Mouse (Mus musculus): ENCODE measurements around the gene Nxn. TPM values are rescaled to one million over a fixed set of nuclear protein-coding genes. Genes with fewer than 3 reads are reported as not detected.

Nxn gene
- total RNA-seq, 2 experiments from 2014 or later = 3.0 to 4.5 TPM

- no peak for ATAC-seq (replicated peaks; ENCODE audit: low FRiP score, low TSS enrichment, poor library complexity, severe bottlenecking)
Observed at GRCm38 (mm10) chr11:76372120-76372519, 26.8 kb downstream of the Nxn start.

GRCm38 (mm10) chr11:76370491-76370890 lies 28.4 kb downstream of the Nxn start:
- no peak for ATAC-seq (replicated peaks; ENCODE audit: low FRiP score, low TSS enrichment, poor library complexity, severe bottlenecking)

GRCm38 (mm10) chr11:76366720-76367119 lies 32.2 kb downstream of the Nxn start:
- ATAC-seq (replicated peaks; ENCODE audit: low FRiP score, low TSS enrichment, poor library complexity, severe bottlenecking) = peak; percentile 96

GRCm38 (mm10) chr11:76364038-76364437 lies 34.9 kb downstream of the Nxn start:
- ATAC-seq (replicated peaks; ENCODE audit: low FRiP score, low TSS enrichment, poor library complexity, severe bottlenecking) = no peak

- no peak for ATAC-seq (replicated peaks; ENCODE audit: low FRiP score, low TSS enrichment, poor library complexity, severe bottlenecking)
Observed at GRCm38 (mm10) chr11:76363636-76364035, 35.3 kb downstream of the Nxn start.

- ATAC-seq (replicated peaks; ENCODE audit: low FRiP score, low TSS enrichment, poor library complexity, severe bottlenecking) = no peak
Observed at GRCm38 (mm10) chr11:76363178-76363577, 35.8 kb downstream of the Nxn start.

GRCm38 (mm10) chr11:76361422-76361821 lies 37.5 kb downstream of the Nxn start:
- no peak for ATAC-seq (replicated peaks; ENCODE audit: low FRiP score, low TSS enrichment, poor library complexity, severe bottlenecking)

GRCm38 (mm10) chr11:76360255-76360654 lies 38.7 kb downstream of the Nxn start:
- no peak for ATAC-seq (replicated peaks; ENCODE audit: low FRiP score, low TSS enrichment, poor library complexity, severe bottlenecking)

- no peak for ATAC-seq (replicated peaks; ENCODE audit: low FRiP score, low TSS enrichment, poor library complexity, severe bottlenecking)
Observed at GRCm38 (mm10) chr11:76358628-76359320, 40.2 kb downstream of the Nxn start.

- ATAC-seq (replicated peaks; ENCODE audit: low FRiP score, low TSS enrichment, poor library complexity, severe bottlenecking) = no peak
Observed at GRCm38 (mm10) chr11:76357464-76357863, 41.5 kb downstream of the Nxn start.

- ATAC-seq (replicated peaks; ENCODE audit: low FRiP score, low TSS enrichment, poor library complexity, severe bottlenecking) = no peak
Observed at GRCm38 (mm10) chr11:76356091-76356490, 42.8 kb downstream of the Nxn start.

GRCm38 (mm10) chr11:76355425-76355824 lies 43.5 kb downstream of the Nxn start:
- no peak for ATAC-seq (replicated peaks; ENCODE audit: low FRiP score, low TSS enrichment, poor library complexity, severe bottlenecking)

GRCm38 (mm10) chr11:76352861-76353558 lies 45.9 kb downstream of the Nxn start:
- ATAC-seq (replicated peaks; ENCODE audit: low FRiP score, low TSS enrichment, poor library complexity, severe bottlenecking) = no peak

GRCm38 (mm10) chr11:76351624-76352011 lies 47.3 kb downstream of the Nxn start:
- ATAC-seq (replicated peaks; ENCODE audit: low FRiP score, low TSS enrichment, poor library complexity, severe bottlenecking) = no peak

GRCm38 (mm10) chr11:76350931-76351623 lies 47.9 kb downstream of the Nxn start:
- no peak for ATAC-seq (replicated peaks; ENCODE audit: low FRiP score, low TSS enrichment, poor library complexity, severe bottlenecking)

GRCm38 (mm10) chr11:76349833-76350232 lies 49.1 kb downstream of the Nxn start:
- no peak for ATAC-seq (replicated peaks; ENCODE audit: low FRiP score, low TSS enrichment, poor library complexity, severe bottlenecking)

GRCm38 (mm10) chr11:76347589-76347988 lies 51.4 kb downstream of the Nxn start:
- ATAC-seq (replicated peaks; ENCODE audit: low FRiP score, low TSS enrichment, poor library complexity, severe bottlenecking) = no peak

GRCm38 (mm10) chr11:76343031-76343430 lies 55.9 kb downstream of the Nxn start:
- no peak for ATAC-seq (replicated peaks; ENCODE audit: low FRiP score, low TSS enrichment, poor library complexity, severe bottlenecking)

- ATAC-seq (replicated peaks; ENCODE audit: low FRiP score, low TSS enrichment, poor library complexity, severe bottlenecking) = no peak
Observed at GRCm38 (mm10) chr11:76341884-76342645, 56.9 kb downstream of the Nxn start.

GRCm38 (mm10) chr11:76341163-76341562 lies 57.8 kb downstream of the Nxn start:
- ATAC-seq (replicated peaks; ENCODE audit: low FRiP score, low TSS enrichment, poor library complexity, severe bottlenecking) = no peak
